Mouse (Mus musculus) megakaryocyte, adult 5-6 weeks (primary cell): ENCODE results near the gene Igf2bp2. TPM values are rescaled to one million over a fixed set of nuclear protein-coding genes. Genes with fewer than 3 reads are reported as not detected.

Experiments
- ATAC-seq: 2 replicates; pipeline ENCODE4 v1.8.0; 2016; ENCODE audit warnings: mild to moderate bottlenecking, inconsistent platforms; ENCODE audit not compliant: poor library complexity, severe bottlenecking
- total RNA-seq, 2 experiments: library from RNA; stranded (forward) in 1 of 2; stranded (reverse) in 1 of 2; fragments of 153-499, 151-499 nt in 1 of 2; fragments of 221-1000, 200-1000 nt in 1 of 2; gene quantifications; 2 replicates each; pipeline versions ENCODE4 v1.2.3 to v1.2.4; 2015 to 2017

The Igf2bp2 gene
- total RNA-seq, 2 experiments from 2014 or later: 0.49 to 0.99 TPM

- ATAC-seq: no peak
Measured at GRCm38 (mm10) chr16:22149659-22150345, 13.3 kb downstream of the Igf2bp2 start.

GRCm38 (mm10) chr16:22149076-22149475 lies 14.0 kb downstream of the Igf2bp2 start:
- ATAC-seq: no peak

GRCm38 (mm10) chr16:22147131-22147530 lies 16.0 kb downstream of the Igf2bp2 start:
- ATAC-seq: no peak

GRCm38 (mm10) chr16:22146071-22146470 lies 17.0 kb downstream of the Igf2bp2 start:
- no peak for ATAC-seq

- peak; percentile 78 for ATAC-seq
Measured at GRCm38 (mm10) chr16:22144490-22144889, 18.6 kb downstream of the Igf2bp2 start.

GRCm38 (mm10) chr16:22140861-22141260 lies 22.2 kb downstream of the Igf2bp2 start:
- no peak for ATAC-seq

- ATAC-seq: no peak
Measured at GRCm38 (mm10) chr16:22139821-22140220, 23.3 kb downstream of the Igf2bp2 start.

- no peak for ATAC-seq
Measured at GRCm38 (mm10) chr16:22136198-22136597, 26.9 kb downstream of the Igf2bp2 start.

GRCm38 (mm10) chr16:22131321-22131720 lies 31.8 kb downstream of the Igf2bp2 start:
- no peak for ATAC-seq

- no peak for ATAC-seq
Measured at GRCm38 (mm10) chr16:22129511-22129910, 33.6 kb downstream of the Igf2bp2 start.

GRCm38 (mm10) chr16:22128595-22128994 lies 34.5 kb downstream of the Igf2bp2 start:
- no peak for ATAC-seq

- ATAC-seq: no peak
Measured at GRCm38 (mm10) chr16:22127806-22128205, 35.3 kb downstream of the Igf2bp2 start.

GRCm38 (mm10) chr16:22126936-22127335 lies 36.2 kb downstream of the Igf2bp2 start:
- no peak for ATAC-seq

- no peak for ATAC-seq
Measured at GRCm38 (mm10) chr16:22124325-22124918, 38.7 kb downstream of the Igf2bp2 start.

- peak; percentile 37; the same call in 1 of the 2 replicates for ATAC-seq
Measured at GRCm38 (mm10) chr16:22123658-22124057, 39.4 kb downstream of the Igf2bp2 start.

- ATAC-seq: no peak
Measured at GRCm38 (mm10) chr16:22121109-22121508, 42.0 kb downstream of the Igf2bp2 start.

- peak; percentile 97 for ATAC-seq
Measured at GRCm38 (mm10) chr16:22119524-22119923, 43.6 kb downstream of the Igf2bp2 start.

- peak; percentile 43 for ATAC-seq
Measured at GRCm38 (mm10) chr16:22118716-22119501, 44.2 kb downstream of the Igf2bp2 start.

- no peak for ATAC-seq
Measured at GRCm38 (mm10) chr16:22118151-22118550, 44.9 kb downstream of the Igf2bp2 start.

- no peak for ATAC-seq
Measured at GRCm38 (mm10) chr16:22116748-22117147, 46.4 kb downstream of the Igf2bp2 start.

- ATAC-seq: peak; percentile 10; the same call in 1 of the 2 replicates
Measured at GRCm38 (mm10) chr16:22116058-22116457, 47.0 kb downstream of the Igf2bp2 start.

- ATAC-seq: no peak
Measured at GRCm38 (mm10) chr16:22110036-22110435, 53.1 kb downstream of the Igf2bp2 start.
